Mouse (Mus musculus) CH12.LX (cell line): Measurements from ENCODE around the gene Immp2l. TPM values are rescaled to one million over a fixed set of nuclear protein-coding genes. Genes with fewer than 3 reads are reported as not detected.

ENCODE experiments used
- DNase-seq: peaks from one replicate; pipeline ENCODE4 v3.0.0-alpha.2; 2013; ENCODE audit errors: extremely low read depth
- H3K27ac ChIP-seq: 2 replicates; pipeline ENCODE4 v1.5.1; 2012; ENCODE audit warnings: low read depth, mild to moderate bottlenecking, control low read depth, moderate library complexity; ENCODE audit not compliant: insufficient read depth
- H3K27me3 ChIP-seq: replicated peaks from 2 replicates; pipeline ENCODE3; 2012; ENCODE audit warnings: inconsistent platforms
- H3K36me3 ChIP-seq, 2 experiments: replicated peaks in 1 of 2; 2 replicates each; pipeline versions ENCODE3 to v1.6.1; 2012; ENCODE audit warnings: inconsistent platforms in 1 of 2, low read length in 1 of 2, mild to moderate bottlenecking in 1 of 2, mixed read lengths in 1 of 2, moderate library complexity in 1 of 2; ENCODE audit not compliant: control insufficient read depth in 1 of 2, insufficient read depth in 1 of 2
- H3K4me1 ChIP-seq, 2 experiments: 2 replicates each; pipeline ENCODE4 v1.6.1; 2012; ENCODE audit warnings: inconsistent platforms in 1 of 2, moderate library complexity in 1 of 2; ENCODE audit not compliant: insufficient read depth in 2 of 2, control insufficient read depth in 1 of 2
- H3K4me2 ChIP-seq: 2 replicates; pipeline ENCODE4 v1.6.1; 2012; ENCODE audit warnings: low read depth, mild to moderate bottlenecking, control low read depth; ENCODE audit not compliant: poor library complexity, insufficient read depth, severe bottlenecking
- H3K4me3 ChIP-seq, 3 experiments: fragments of 150-350 bp in 1 of 3; sonication (generic) in 1 of 3; replicated peaks in 1 of 3; 2 replicates each; pipeline versions ENCODE3 to v1.5.1; 2011 to 2012; ENCODE audit warnings: low read depth in 2 of 3, low read length in 2 of 3, mild to moderate bottlenecking in 2 of 3, moderate library complexity in 2 of 3, control low read depth in 1 of 3, improper control_type of control experiment in 1 of 3, inconsistent platforms in 1 of 3, mixed read lengths in 1 of 3; ENCODE audit not compliant: poor library complexity in 1 of 3
- H3K79me2 ChIP-seq: replicated peaks from 2 replicates; pipeline ENCODE4 v1.6.1; 2012; ENCODE audit warnings: mild to moderate bottlenecking, moderate library complexity; ENCODE audit not compliant: control insufficient read depth, poor library complexity, insufficient read depth, severe bottlenecking; ENCODE audit errors: extremely low read depth
- H3K9ac ChIP-seq: 2 replicates; pipeline ENCODE4 v1.6.1; 2012; ENCODE audit warnings: low read depth, mild to moderate bottlenecking, control low read depth, moderate library complexity; ENCODE audit not compliant: insufficient read depth
- H3K9me3 ChIP-seq: replicated peaks from 2 replicates; pipeline ENCODE3; 2012; ENCODE audit warnings: low read length, inconsistent platforms, mixed read lengths
- BHLHE40 ChIP-seq: IDR thresholded peaks from 2 replicates; pipeline ENCODE4 v1.6.1; 2011; ENCODE audit warnings: mild to moderate bottlenecking, low read depth, low read length, improper control_type of control experiment
- CHD1 ChIP-seq: IDR thresholded peaks from 2 replicates; pipeline ENCODE4 v1.6.1; 2012; ENCODE audit warnings: low read depth, low read length, improper control_type of control experiment, inconsistent platforms
- CHD2 ChIP-seq: IDR thresholded peaks from 2 replicates; pipeline ENCODE4 v1.6.1; 2011; ENCODE audit warnings: low read length, improper control_type of control experiment
- CTCF ChIP-seq, 2 experiments: IDR thresholded peaks in 1 of 2; conservative IDR thresholded peaks in 1 of 2; 2 replicates each; pipeline ENCODE4 v1.5.1; 2011 to 2012; ENCODE audit warnings: low read depth in 2 of 2, low read length in 2 of 2, improper control_type of control experiment in 1 of 2, inconsistent platforms in 1 of 2, mild to moderate bottlenecking in 1 of 2, moderate library complexity in 1 of 2
- E2F4 ChIP-seq: IDR thresholded peaks from 2 replicates; pipeline ENCODE4 v1.6.1; 2011; ENCODE audit warnings: low read depth, low read length, improper control_type of control experiment; ENCODE audit not compliant: insufficient replicate concordance
- ETS1 ChIP-seq: conservative IDR thresholded peaks from 2 replicates; pipeline ENCODE4 v1.6.1; 2012; ENCODE audit warnings: low read depth, mild to moderate bottlenecking, inconsistent platforms, low read length, improper control_type of control experiment, moderate library complexity
- HCFC1 ChIP-seq: IDR thresholded peaks from 2 replicates; pipeline ENCODE4 v1.6.1; 2012; ENCODE audit warnings: low read depth, mild to moderate bottlenecking, inconsistent platforms, low read length, improper control_type of control experiment
- JUND ChIP-seq: conservative IDR thresholded peaks from 2 replicates; pipeline ENCODE4 v1.6.1; 2011; ENCODE audit warnings: low read depth, low read length, improper control_type of control experiment
- KAT2A ChIP-seq: IDR thresholded peaks from 2 replicates; pipeline ENCODE4 v1.6.1; 2012; ENCODE audit warnings: low read length, improper control_type of control experiment, inconsistent platforms; ENCODE audit not compliant: insufficient replicate concordance
- MAFK ChIP-seq: IDR thresholded peaks from 2 replicates; pipeline ENCODE4 v1.6.1; 2011; ENCODE audit warnings: low read length, improper control_type of control experiment; ENCODE audit not compliant: insufficient replicate concordance
- MAZ ChIP-seq: IDR thresholded peaks from 2 replicates; pipeline ENCODE4 v1.6.1; 2012; ENCODE audit warnings: low read depth, mild to moderate bottlenecking, inconsistent platforms, low read length, improper control_type of control experiment, moderate library complexity
- MEF2A ChIP-seq: IDR thresholded peaks from 2 replicates; pipeline ENCODE4 v1.6.1; 2014; ENCODE audit warnings: low read depth, mild to moderate bottlenecking, inconsistent platforms, low read length, improper control_type of control experiment, borderline replicate concordance
- MXI1 ChIP-seq: IDR thresholded peaks from 2 replicates; pipeline ENCODE4 v1.6.1; 2011; ENCODE audit warnings: mild to moderate bottlenecking, low read depth, low read length, improper control_type of control experiment
- PAX5 ChIP-seq: IDR thresholded peaks from 2 replicates; pipeline ENCODE4 v1.6.1; 2012; ENCODE audit warnings: low read length, inconsistent platforms, mixed read lengths
- POLR2A ChIP-seq: IDR thresholded peaks from 2 replicates; pipeline ENCODE4 v1.6.1; 2011; ENCODE audit warnings: low read depth, mild to moderate bottlenecking, improper control_type of control experiment, low read length
- POLR2AphosphoS2 ChIP-seq: IDR thresholded peaks from 2 replicates; pipeline ENCODE4 v1.6.1; 2011; ENCODE audit warnings: low read depth, low read length, improper control_type of control experiment
- RAD21 ChIP-seq: IDR thresholded peaks from 2 replicates; pipeline ENCODE4 v1.6.1; 2011; ENCODE audit warnings: low read depth, mild to moderate bottlenecking, low read length, improper control_type of control experiment, moderate library complexity
- SMC3 ChIP-seq: IDR thresholded peaks from 2 replicates; pipeline ENCODE4 v1.6.1; 2011; ENCODE audit warnings: low read depth, low read length, improper control_type of control experiment
- TBP ChIP-seq: conservative IDR thresholded peaks from 2 replicates; pipeline ENCODE4 v1.6.1; 2011; ENCODE audit warnings: low read depth, low read length, improper control_type of control experiment
- TCF12 ChIP-seq: IDR thresholded peaks from 2 replicates; pipeline ENCODE4 v1.6.1; 2014; ENCODE audit warnings: low read depth, mild to moderate bottlenecking, inconsistent platforms, low read length, improper control_type of control experiment
- UBTF ChIP-seq: IDR thresholded peaks from 2 replicates; pipeline ENCODE4 v1.6.1; 2012; ENCODE audit warnings: low read depth, mild to moderate bottlenecking, inconsistent platforms, low read length, improper control_type of control experiment, moderate library complexity
- USF1 ChIP-seq: IDR thresholded peaks from 2 replicates; pipeline ENCODE4 v1.6.1; 2014; ENCODE audit warnings: low read depth, mild to moderate bottlenecking, inconsistent platforms, low read length, improper control_type of control experiment
- USF2 ChIP-seq: conservative IDR thresholded peaks from 2 replicates; pipeline ENCODE4 v1.6.1; 2011; ENCODE audit warnings: low read depth, low read length, improper control_type of control experiment
- ZC3H11A ChIP-seq: IDR thresholded peaks from 2 replicates; pipeline ENCODE4 v1.6.1; 2012; ENCODE audit warnings: low read depth, mild to moderate bottlenecking, inconsistent platforms, low read length, improper control_type of control experiment
- ZKSCAN1 ChIP-seq: IDR thresholded peaks from 2 replicates; pipeline ENCODE4 v1.6.1; 2012; ENCODE audit warnings: low read depth, inconsistent platforms, low read length, improper control_type of control experiment, borderline replicate concordance
- ZMIZ1 ChIP-seq: IDR thresholded peaks from 2 replicates; pipeline ENCODE4 v1.6.1; 2012; ENCODE audit warnings: low read depth, mild to moderate bottlenecking, inconsistent platforms, low read length, improper control_type of control experiment
- ZNF384 ChIP-seq: IDR thresholded peaks from 2 replicates; pipeline ENCODE4 v1.6.1; 2012; ENCODE audit warnings: low read depth, low read length, improper control_type of control experiment, inconsistent platforms
- dilution Hi-C: fragments of 300-500 bp; cut with MboI; formaldehyde crosslinking; loops from 2 replicates; pipeline ENCODE4 v1.14.3; 2020; ENCODE audit warnings: low sequenced_read_pairs; ENCODE audit not compliant: extremely low pct_unique_long_range_greater_than_20kb, extremely low pct_ligation_motif_present
- in situ Hi-C: fragments of 300-500 bp; cut with MboI; formaldehyde crosslinking; loops from 3 replicates; pipeline ENCODE4 v1.14.3; 2019; ENCODE audit warnings: low sequenced_read_pairs, low pct_ligation_motif_present, low pct_unique_long_range_greater_than_20kb, mixed read lengths
- polyA plus RNA-seq: library from polyadenylated mRNA; unstranded; fragments of >175 nt; gene quantifications from 2 replicates; pipeline ENCODE4 v1.2.1, GENCODE M21; 2012; ENCODE audit warnings: low read depth; ENCODE audit not compliant: insufficient read length
- total RNA-seq, 2 experiments: library from RNA; depleted of rRNA; stranded (reverse); fragments of 300-350 nt in 1 of 2; fragments of >200 nt in 1 of 2; gene quantifications; 2 replicates each; pipeline ENCODE4 v1.2.3; 2012 to 2014

Immp2l gene
- total and polyA plus RNA-seq, 3 experiments, result 4.8 to 16.5 (median 9.9) TPM

DNA sequence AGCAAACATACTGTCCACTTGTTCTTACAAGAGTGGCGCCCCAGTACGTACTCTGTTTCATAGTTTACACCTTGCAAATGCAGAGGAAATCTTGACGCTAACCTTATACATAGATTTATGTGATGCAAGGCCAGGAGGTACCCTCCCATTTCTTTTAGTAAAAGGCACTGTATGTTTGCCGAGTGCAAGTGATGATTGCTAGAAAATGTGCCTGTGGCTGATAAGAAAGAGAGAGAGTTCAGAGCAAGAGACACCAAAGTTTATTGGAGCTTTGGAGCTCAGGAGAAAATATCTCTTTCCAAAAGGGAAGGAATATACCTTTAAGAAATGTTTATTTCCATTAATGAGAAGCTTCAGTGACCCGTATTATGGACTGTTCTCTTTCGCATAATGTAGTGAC, 95.8 kb downstream of the Immp2l start:
- Histone ChIP-seq H3K4me2 (no peak overlapping the region), H3K4me1 (no peaks in the 10 kb centered on the region), H3K9me3 (no peaks in the 10 kb centered on the region), H3K27ac (no peak overlapping the region), H3K36me3 (no peaks in the 10 kb centered on the region), H3K79me2 (no peaks in the 10 kb centered on the region), H3K9ac (no peak overlapping the region), H3K27me3 (no peaks in the 10 kb centered on the region), H3K4me3 (no peak overlapping the region)
- in situ Hi-C loops, result loop anchor here (25.0 kb wide), 1 partner anchor 368 kb away; the partner anchor contains the start of gene Lrrn3
- dilution Hi-C loops, result no loop called here
- no peak for DNase-seq
- TF ChIP-seq ZKSCAN1 (no peak), CHD1 (no peak), KAT2A (no peak), USF1 (no peak), MAZ (no peak), ETS1 (no peak), RAD21 (no peak), PAX5 (no peak), ZNF384 (no peak), ZC3H11A (no peak), UBTF (no peak), CHD2 (no peak), USF2 (no peak), TCF12 (no peak), BHLHE40 (no peak), MEF2A (no peak), JUND (no peak)
- TF ChIP-seq, all 38 proteins: peak for 0

DNA sequence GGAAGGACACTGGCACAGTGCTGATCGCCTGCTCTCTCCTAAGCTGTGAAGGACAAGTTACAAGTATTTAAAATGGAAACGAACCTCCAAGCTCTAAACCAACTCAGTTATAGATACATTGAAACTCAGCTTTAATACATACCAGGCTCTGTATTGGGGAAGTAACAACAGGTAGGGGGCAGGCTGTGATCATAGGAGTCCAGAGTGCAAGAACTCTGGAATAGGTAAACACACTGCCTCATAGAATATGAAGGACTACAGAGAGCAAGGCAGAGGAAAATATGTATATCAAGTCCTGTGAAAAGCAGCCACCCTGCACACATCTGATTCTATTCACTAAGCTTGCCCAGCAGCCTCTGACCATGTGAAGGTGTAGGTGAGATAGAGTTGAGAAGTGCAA, 99.3 kb downstream of the Immp2l start:
- no peaks in the 10 kb centered on the region for H3K36me3 ChIP-seq
- dilution Hi-C loops, result no loop called here
- H3K4me3 ChIP-seq, result no peak overlapping the region
- no peaks in the 10 kb centered on the region for H3K4me1 ChIP-seq
- no peak for TF ChIP-seq BHLHE40
- TF ChIP-seq ZC3H11A, result no peak
- TF ChIP-seq USF2, result no peak
- no peak for TF ChIP-seq MAFK
- TF ChIP-seq MXI1, result no peak
- TF ChIP-seq KAT2A, result no peak
- TF ChIP-seq POLR2AphosphoS2, result no peak
- TF ChIP-seq CTCF (conservative IDR thresholded peaks at IDR 0.05 in 1 of 2, IDR thresholded peaks at IDR 0.05 in 1 of 2; ENCODE audit: low read depth in 2 of 2, low read length in 2 of 2), result peak in 1 of 2 experiments; percentile 38; a peak in 1 of 4 replicates
- peak; percentile 29; the same call in 1 of the 2 replicates for TF ChIP-seq SMC3
- TF ChIP-seq ZMIZ1, result no peak
- no peak for TF ChIP-seq TBP
- TF ChIP-seq POLR2A, result no peak
- peak; percentile 46 for TF ChIP-seq RAD21
- no peak for TF ChIP-seq E2F4
- TF ChIP-seq ZKSCAN1, result no peak
- TF ChIP-seq HCFC1, result no peak
- TF ChIP-seq, all 38 proteins: peak for 3
- Histone ChIP-seq H3K27me3 (no peaks in the 10 kb centered on the region), H3K4me2 (no peak overlapping the region), H3K79me2 (no peaks in the 10 kb centered on the region), H3K9me3 (no peaks in the 10 kb centered on the region), H3K27ac (no peak overlapping the region), H3K9ac (no peak overlapping the region)
- in situ Hi-C loops, result loop anchor here (25.0 kb wide), 1 partner anchor 364 kb away; the partner anchor contains the start of gene Lrrn3
- no peak for DNase-seq
